Mouse (Mus musculus): ENCODE measurements around the gene Cbarp. TPM values are rescaled to one million over a fixed set of nuclear protein-coding genes. Genes with fewer than 3 reads are reported as not detected.

The Cbarp gene
- total and polyA plus RNA-seq, 2 experiments from 2014 or later, result 1.1 to 5.9 TPM

DNA sequence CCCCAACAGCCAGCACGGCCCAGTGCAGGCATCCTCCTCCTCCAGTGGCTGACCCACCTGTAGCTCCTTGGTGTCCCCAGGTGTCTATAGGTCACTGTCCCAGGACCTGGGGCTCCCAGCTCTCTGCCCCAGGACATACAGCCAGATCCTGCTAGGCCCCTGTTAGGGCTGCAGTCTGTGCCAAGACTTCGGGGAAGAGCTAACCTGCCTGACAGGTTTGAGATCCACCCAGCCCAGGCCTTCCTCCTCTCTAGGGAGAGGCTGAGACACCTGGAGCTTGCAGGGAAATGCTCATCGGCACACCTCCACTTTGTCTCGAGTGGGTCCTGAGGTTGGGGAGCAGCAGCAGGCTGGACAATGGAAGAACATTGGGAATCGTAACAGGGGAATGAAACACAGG lies 34.7 kb downstream of the Cbarp start:
- Histone ChIP-seq H3K4me3 (ENCODE audit: low read depth, low read length) (no peak overlapping the region), H3K4me1 (ENCODE audit: control insufficient read depth, insufficient read depth) (peaks cover 6% of the 10 kb centered on the region), H3K9me3 (replicated peaks; ENCODE audit: control insufficient read depth, low read length) (no peaks in the 10 kb centered on the region), H3K36me3 (replicated peaks; ENCODE audit: control insufficient read depth, insufficient read depth, low read length) (no peaks in the 10 kb centered on the region), H3K27ac (ENCODE audit: low read depth) (no peak overlapping the region), H3K4me2 (ENCODE audit: low read depth, low read length) (no peak overlapping the region), H3K27me3 (ENCODE audit: control insufficient read depth, insufficient read depth, low read length) (no peaks in the 10 kb centered on the region), H3K9ac (replicated peaks; ENCODE audit: low read depth, low read length) (no peak overlapping the region)
- no peak for TF ChIP-seq CTCF (IDR thresholded peaks at IDR 0.05; ENCODE audit: low read depth)
- TF ChIP-seq EP300 (IDR thresholded peaks at IDR 0.05; ENCODE audit: low read depth), result no peak
- 73% methylated on average over 5 of the region's 5 CpGs for WGBS
- DNase-seq (ENCODE audit: low spot score), result no peak
- ATAC-seq (ENCODE audit: insufficient read depth, low read depth), result no peak

- TF ChIP-seq CTCF (IDR thresholded peaks at IDR 0.05; ENCODE audit: low read depth) (no peak), EP300 (IDR thresholded peaks at IDR 0.05; ENCODE audit: low read depth) (no peak)
- no peak within 1 kb of the TSS for H3K9ac ChIP-seq (replicated peaks; ENCODE audit: low read depth, low read length)
- no peak within 1 kb of the TSS for H3K4me3 ChIP-seq (ENCODE audit: low read depth, low read length)
- H3K4me2 ChIP-seq (ENCODE audit: low read depth, low read length), result no peak within 1 kb of the TSS
- no peaks in the 10 kb centered on the region for H3K9me3 ChIP-seq (replicated peaks; ENCODE audit: control insufficient read depth, low read length)
- ATAC-seq (ENCODE audit: insufficient read depth, low read depth) (no peak), DNase-seq (ENCODE audit: low spot score) (no peak)
- no peaks in the 10 kb centered on the region for H3K27me3 ChIP-seq (ENCODE audit: control insufficient read depth, insufficient read depth, low read length)
- no peak within 1 kb of the TSS for H3K27ac ChIP-seq (ENCODE audit: low read depth)
- peaks cover 10% of the 10 kb centered on the region for H3K4me1 ChIP-seq (ENCODE audit: control insufficient read depth, insufficient read depth)
- 74% methylated on average over 5 of the region's 5 CpGs for WGBS
- H3K36me3 ChIP-seq (replicated peaks; ENCODE audit: control insufficient read depth, insufficient read depth, low read length), result no peaks in the 10 kb centered on the region
Observed at GRCm38 (mm10) chr10:80105460-80105859, 35.2 kb downstream of the Cbarp start, which contains the start of gene Sbno2. Gene Sbno2 (minus strand): TSS chr10:80105571.

DNA sequence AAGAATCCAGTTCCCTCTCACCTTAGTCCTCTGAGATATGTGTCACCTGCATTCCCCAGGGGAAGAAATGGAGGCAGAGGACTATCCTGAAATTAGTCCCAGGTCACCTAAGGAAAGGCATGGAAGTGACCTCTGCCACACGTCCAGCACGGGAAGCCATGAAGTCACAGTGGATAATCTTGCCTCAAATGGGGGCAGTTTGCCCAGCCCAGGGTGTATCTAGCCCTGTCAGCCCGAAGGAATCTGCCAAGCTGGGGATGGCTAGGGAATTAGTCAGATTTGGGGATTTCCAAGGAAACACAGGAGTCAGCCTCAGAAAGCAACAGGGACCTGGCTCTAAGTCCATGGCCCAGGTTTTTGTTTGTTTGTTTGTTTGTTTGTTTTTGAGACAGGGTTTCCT lies 36.5 kb downstream of the Cbarp start:
- DNase-seq (ENCODE audit: low spot score) (no peak), ATAC-seq (ENCODE audit: insufficient read depth, low read depth) (no peak)
- H3K4me2 ChIP-seq (ENCODE audit: low read depth, low read length), result no peak overlapping the region
- no peak overlapping the region for H3K4me3 ChIP-seq (ENCODE audit: low read depth, low read length)
- WGBS, result 74% methylated on average over 3 of the region's 3 CpGs
- H3K4me1 ChIP-seq (ENCODE audit: control insufficient read depth, insufficient read depth), result peaks cover 20% of the 10 kb centered on the region
- H3K36me3 ChIP-seq (replicated peaks; ENCODE audit: control insufficient read depth, insufficient read depth, low read length), result no peaks in the 10 kb centered on the region
- H3K27ac ChIP-seq (ENCODE audit: low read depth), result no peak overlapping the region
- no peak overlapping the region for H3K9ac ChIP-seq (replicated peaks; ENCODE audit: low read depth, low read length)
- no peaks in the 10 kb centered on the region for H3K27me3 ChIP-seq (ENCODE audit: control insufficient read depth, insufficient read depth, low read length)
- no peak for TF ChIP-seq CTCF (IDR thresholded peaks at IDR 0.05; ENCODE audit: low read depth)
- no peak for TF ChIP-seq EP300 (IDR thresholded peaks at IDR 0.05; ENCODE audit: low read depth)
- no peaks in the 10 kb centered on the region for H3K9me3 ChIP-seq (replicated peaks; ENCODE audit: control insufficient read depth, low read length)

GRCm38 (mm10) chr10:80103032-80103431 lies 37.6 kb downstream of the Cbarp start:
- DNase-seq (ENCODE audit: low spot score), result no peak
- peak overlapping the region; percentile 76 for H3K27ac ChIP-seq (ENCODE audit: low read depth)
- no peak for TF ChIP-seq CTCF (IDR thresholded peaks at IDR 0.05; ENCODE audit: low read depth)
- no peak for TF ChIP-seq EP300 (IDR thresholded peaks at IDR 0.05; ENCODE audit: low read depth)
- H3K27me3 ChIP-seq (ENCODE audit: control insufficient read depth, insufficient read depth, low read length), result no peaks in the 10 kb centered on the region
- ATAC-seq (ENCODE audit: insufficient read depth, low read depth), result no peak
- peak overlapping the region; percentile 96; the same call in 1 of the 2 replicates for H3K4me2 ChIP-seq (ENCODE audit: low read depth, low read length)
- H3K9me3 ChIP-seq (replicated peaks; ENCODE audit: control insufficient read depth, low read length), result no peaks in the 10 kb centered on the region
- H3K4me3 ChIP-seq (ENCODE audit: low read depth, low read length), result no peak overlapping the region
- H3K36me3 ChIP-seq (replicated peaks; ENCODE audit: control insufficient read depth, insufficient read depth, low read length), result no peaks in the 10 kb centered on the region
- no peak overlapping the region; the same call in 1 of the 2 replicates for H3K9ac ChIP-seq (replicated peaks; ENCODE audit: low read depth, low read length)
- peaks cover 20% of the 10 kb centered on the region for H3K4me1 ChIP-seq (ENCODE audit: control insufficient read depth, insufficient read depth)
- WGBS, result 84% methylated on average over 2 of the region's 2 CpGs

GRCm38 (mm10) chr10:80102216-80102915 lies 38.3 kb downstream of the Cbarp start:
- TF ChIP-seq EP300 (IDR thresholded peaks at IDR 0.05; ENCODE audit: low read depth) (peak; percentile 53; the same call in 1 of the 2 replicates), CTCF (IDR thresholded peaks at IDR 0.05; ENCODE audit: low read depth) (no peak)
- peaks cover 25% of the 10 kb centered on the region for H3K4me1 ChIP-seq (ENCODE audit: control insufficient read depth, insufficient read depth)
- no peaks in the 10 kb centered on the region for H3K27me3 ChIP-seq (ENCODE audit: control insufficient read depth, insufficient read depth, low read length)
- no peaks in the 10 kb centered on the region for H3K9me3 ChIP-seq (replicated peaks; ENCODE audit: control insufficient read depth, low read length)
- WGBS, result under 1% methylated on average over 54 of the region's 59 CpGs
- peak overlapping the region; percentile 76 for H3K27ac ChIP-seq (ENCODE audit: low read depth)
- ATAC-seq (ENCODE audit: insufficient read depth, low read depth) (peak; percentile 89), DNase-seq (ENCODE audit: low spot score) (peak; percentile 79)
- peak overlapping the region; percentile 96 for H3K4me2 ChIP-seq (ENCODE audit: low read depth, low read length)
- no peaks in the 10 kb centered on the region for H3K36me3 ChIP-seq (replicated peaks; ENCODE audit: control insufficient read depth, insufficient read depth, low read length)
- peak overlapping the region; percentile 77 for H3K4me3 ChIP-seq (ENCODE audit: low read depth, low read length)
- H3K9ac ChIP-seq (replicated peaks; ENCODE audit: low read depth, low read length), result peak overlapping the region; percentile 83
